Mouse (Mus musculus): ENCODE results near the gene Tmem50a. TPM values are rescaled to one million over a fixed set of nuclear protein-coding genes. Genes with fewer than 3 reads are reported as not detected.

Gene Tmem50a
- polyA plus RNA-seq, 1 experiment from 2014 or later: 188 TPM

GRCm38 (mm10) chr4:134863937-134864729, 50.7 kb downstream of the Tmem50a start, which contains the start of gene Rhd:
TSS of gene Rhd (plus strand) at chr4:134864536.
- Histone ChIP-seq H3K27me3 (ENCODE audit: control insufficient read depth, insufficient read depth, low read depth, low read length) (peaks cover 5% of the 10 kb centered on the region; the same call in 1 of the 2 replicates), H3K9me3 (ENCODE audit: control insufficient read depth, low read length) (no peaks in the 10 kb centered on the region), H3K36me3 (ENCODE audit: control insufficient read depth, insufficient read depth, low read length) (no peaks in the 10 kb centered on the region), H3K4me2 (ENCODE audit: low read depth, low read length) (no peak within 1 kb of the TSS), H3K27ac (ENCODE audit: low read length) (no peak within 1 kb of the TSS), H3K4me1 (replicated peaks; ENCODE audit: control insufficient read depth, insufficient read depth, low read length) (no peaks in the 10 kb centered on the region), H3K9ac (ENCODE audit: low read length) (no peak within 1 kb of the TSS), H3K4me3 (ENCODE audit: low read length) (no peak within 1 kb of the TSS)
- WGBS: 59% methylated on average over 14 of the region's 14 CpGs
- no peak for ATAC-seq (ENCODE audit: low read depth)

- no peaks in the 10 kb centered on the region for H3K36me3 ChIP-seq (ENCODE audit: control insufficient read depth, insufficient read depth, low read length)
- H3K4me2 ChIP-seq (ENCODE audit: low read depth, low read length): no peak overlapping the region
- 77% methylated on average over 7 of the region's 7 CpGs for WGBS
- no peaks in the 10 kb centered on the region for H3K4me1 ChIP-seq (replicated peaks; ENCODE audit: control insufficient read depth, insufficient read depth, low read length)
- H3K27me3 ChIP-seq (ENCODE audit: control insufficient read depth, insufficient read depth, low read depth, low read length): no peaks in the 10 kb centered on the region
- H3K27ac ChIP-seq (ENCODE audit: low read length): no peak overlapping the region
- no peaks in the 10 kb centered on the region for H3K9me3 ChIP-seq (ENCODE audit: control insufficient read depth, low read length)
- H3K4me3 ChIP-seq (ENCODE audit: low read length): no peak overlapping the region
- ATAC-seq (ENCODE audit: low read depth): no peak
- no peak overlapping the region for H3K9ac ChIP-seq (ENCODE audit: low read length)
These were observed 51.8 kb downstream of the Tmem50a start for GRCm38 (mm10) chr4:134862996-134863395.

GRCm38 (mm10) chr4:134861884-134862283, 52.9 kb downstream of the Tmem50a start:
- Histone ChIP-seq H3K4me3 (ENCODE audit: low read length) (no peak overlapping the region), H3K36me3 (ENCODE audit: control insufficient read depth, insufficient read depth, low read length) (no peaks in the 10 kb centered on the region), H3K9me3 (ENCODE audit: control insufficient read depth, low read length) (no peaks in the 10 kb centered on the region), H3K27me3 (ENCODE audit: control insufficient read depth, insufficient read depth, low read depth, low read length) (no peaks in the 10 kb centered on the region), H3K9ac (ENCODE audit: low read length) (no peak overlapping the region), H3K27ac (ENCODE audit: low read length) (no peak overlapping the region), H3K4me2 (ENCODE audit: low read depth, low read length) (no peak overlapping the region), H3K4me1 (replicated peaks; ENCODE audit: control insufficient read depth, insufficient read depth, low read length) (no peaks in the 10 kb centered on the region)
- no peak for ATAC-seq (ENCODE audit: low read depth)
- 55% methylated on average over 6 of the region's 6 CpGs for WGBS

- Histone ChIP-seq H3K4me1 (replicated peaks; ENCODE audit: control insufficient read depth, insufficient read depth, low read length) (peaks cover 19% of the 10 kb centered on the region), H3K36me3 (ENCODE audit: control insufficient read depth, insufficient read depth, low read length) (no peaks in the 10 kb centered on the region), H3K4me3 (ENCODE audit: low read length) (no peak overlapping the region), H3K4me2 (ENCODE audit: low read depth, low read length) (no peak overlapping the region), H3K9ac (ENCODE audit: low read length) (no peak overlapping the region), H3K27ac (ENCODE audit: low read length) (no peak overlapping the region), H3K27me3 (ENCODE audit: control insufficient read depth, insufficient read depth, low read depth, low read length) (no peaks in the 10 kb centered on the region), H3K9me3 (ENCODE audit: control insufficient read depth, low read length) (no peaks in the 10 kb centered on the region)
- no peak for ATAC-seq (ENCODE audit: low read depth)
- WGBS: 88% methylated on average over 4 of the region's 4 CpGs
These were observed 56.3 kb downstream of the Tmem50a start for GRCm38 (mm10) chr4:134858494-134858893.

- H3K27me3 ChIP-seq (ENCODE audit: control insufficient read depth, insufficient read depth, low read depth, low read length): no peaks in the 10 kb centered on the region
- peaks cover 28% of the 10 kb centered on the region for H3K4me1 ChIP-seq (replicated peaks; ENCODE audit: control insufficient read depth, insufficient read depth, low read length)
- no peaks in the 10 kb centered on the region for H3K36me3 ChIP-seq (ENCODE audit: control insufficient read depth, insufficient read depth, low read length)
- H3K9ac ChIP-seq (ENCODE audit: low read length): no peak overlapping the region
- ATAC-seq (ENCODE audit: low read depth): no peak
- no peaks in the 10 kb centered on the region for H3K9me3 ChIP-seq (ENCODE audit: control insufficient read depth, low read length)
- no peak overlapping the region for H3K4me3 ChIP-seq (ENCODE audit: low read length)
- WGBS: 20% methylated on average over 5 of the region's 5 CpGs
- no peak overlapping the region for H3K4me2 ChIP-seq (ENCODE audit: low read depth, low read length)
- no peak overlapping the region for H3K27ac ChIP-seq (ENCODE audit: low read length)
These were observed 58.3 kb downstream of the Tmem50a start for GRCm38 (mm10) chr4:134856501-134856900.

- peaks cover 32% of the 10 kb centered on the region for H3K4me1 ChIP-seq (replicated peaks; ENCODE audit: control insufficient read depth, insufficient read depth, low read length)
- H3K9me3 ChIP-seq (ENCODE audit: control insufficient read depth, low read length): no peaks in the 10 kb centered on the region
- H3K9ac ChIP-seq (ENCODE audit: low read length): no peak overlapping the region
- H3K4me2 ChIP-seq (ENCODE audit: low read depth, low read length): no peak overlapping the region
- H3K36me3 ChIP-seq (ENCODE audit: control insufficient read depth, insufficient read depth, low read length): no peaks in the 10 kb centered on the region
- H3K4me3 ChIP-seq (ENCODE audit: low read length): no peak overlapping the region
- no peak overlapping the region for H3K27ac ChIP-seq (ENCODE audit: low read length)
- H3K27me3 ChIP-seq (ENCODE audit: control insufficient read depth, insufficient read depth, low read depth, low read length): no peaks in the 10 kb centered on the region
- 34% methylated on average over 5 of the region's 5 CpGs for WGBS
- no peak for ATAC-seq (ENCODE audit: low read depth)
These were observed 58.8 kb downstream of the Tmem50a start for GRCm38 (mm10) chr4:134856056-134856455.

GRCm38 (mm10) chr4:134855371-134855770, 59.5 kb downstream of the Tmem50a start:
- peaks cover 37% of the 10 kb centered on the region for H3K4me1 ChIP-seq (replicated peaks; ENCODE audit: control insufficient read depth, insufficient read depth, low read length)
- ATAC-seq (ENCODE audit: low read depth): no peak
- peak overlapping the region; percentile 55 for H3K27ac ChIP-seq (ENCODE audit: low read length)
- H3K4me3 ChIP-seq (ENCODE audit: low read length): no peak overlapping the region
- WGBS: 43% methylated on average over 3 of the region's 3 CpGs
- H3K4me2 ChIP-seq (ENCODE audit: low read depth, low read length): no peak overlapping the region
- no peaks in the 10 kb centered on the region for H3K27me3 ChIP-seq (ENCODE audit: control insufficient read depth, insufficient read depth, low read depth, low read length)
- H3K9ac ChIP-seq (ENCODE audit: low read length): no peak overlapping the region
- no peaks in the 10 kb centered on the region for H3K36me3 ChIP-seq (ENCODE audit: control insufficient read depth, insufficient read depth, low read length)
- H3K9me3 ChIP-seq (ENCODE audit: control insufficient read depth, low read length): no peaks in the 10 kb centered on the region

GRCm38 (mm10) chr4:134853637-134854485, 61.0 kb downstream of the Tmem50a start:
- WGBS: 1% methylated on average over 79 of the region's 91 CpGs
- Histone ChIP-seq H3K9ac (ENCODE audit: low read length) (peak overlapping the region; percentile 55), H3K4me3 (ENCODE audit: low read length) (peak overlapping the region; percentile 97), H3K36me3 (ENCODE audit: control insufficient read depth, insufficient read depth, low read length) (no peaks in the 10 kb centered on the region), H3K27me3 (ENCODE audit: control insufficient read depth, insufficient read depth, low read depth, low read length) (no peaks in the 10 kb centered on the region), H3K27ac (ENCODE audit: low read length) (peak overlapping the region; percentile 72), H3K4me1 (replicated peaks; ENCODE audit: control insufficient read depth, insufficient read depth, low read length) (peaks cover 37% of the 10 kb centered on the region), H3K9me3 (ENCODE audit: control insufficient read depth, low read length) (no peaks in the 10 kb centered on the region), H3K4me2 (ENCODE audit: low read depth, low read length) (peak overlapping the region; percentile 86)
- peak; percentile 93 for ATAC-seq (ENCODE audit: low read depth)

- Histone ChIP-seq H3K27me3 (ENCODE audit: control insufficient read depth, insufficient read depth, low read depth, low read length) (no peaks in the 10 kb centered on the region), H3K9ac (ENCODE audit: low read length) (peak within 1 kb of the TSS; percentile 94), H3K4me3 (ENCODE audit: low read length) (peak within 1 kb of the TSS; percentile 97), H3K9me3 (ENCODE audit: control insufficient read depth, low read length) (no peaks in the 10 kb centered on the region), H3K27ac (ENCODE audit: low read length) (peak within 1 kb of the TSS; percentile 82), H3K4me2 (ENCODE audit: low read depth, low read length) (peak within 1 kb of the TSS; percentile 91), H3K36me3 (ENCODE audit: control insufficient read depth, insufficient read depth, low read length) (no peaks in the 10 kb centered on the region), H3K4me1 (replicated peaks; ENCODE audit: control insufficient read depth, insufficient read depth, low read length) (peaks cover 38% of the 10 kb centered on the region)
- WGBS: under 1% methylated on average over 33 of the region's 38 CpGs
- ATAC-seq (ENCODE audit: low read depth): peak; percentile 97
These were observed 61.6 kb downstream of the Tmem50a start, which contains the start of gene Maco1 for GRCm38 (mm10) chr4:134853259-134853636. TSS of gene Maco1 (minus strand) at chr4:134853345.

Measured in lung, embryonic 16.5 days (tissue).